Mouse (Mus musculus) cortical plate, adult 2 months (tissue): ENCODE results near the gene Ncoa3. TPM values are rescaled to one million over a fixed set of nuclear protein-coding genes. Genes with fewer than 3 reads are reported as not detected.

Source experiments
- H3K27ac ChIP-seq: fragments of 200-500 bp; 2 replicates; pipeline ENCODE4 v1.5.1; 2012; ENCODE audit warnings: low read length, control low read depth, inconsistent platforms; ENCODE audit not compliant: insufficient read depth
- H3K4me1 ChIP-seq: fragments of 200-500 bp; 2 replicates; pipeline ENCODE4 v1.6.1; 2011; ENCODE audit warnings: low read length; ENCODE audit not compliant: control insufficient read depth, insufficient read depth
- H3K4me3 ChIP-seq: fragments of 200-500 bp; 2 replicates; pipeline ENCODE4 v1.5.1; 2011; ENCODE audit warnings: mild to moderate bottlenecking, low read length, control low read depth; ENCODE audit not compliant: insufficient read depth
- CTCF ChIP-seq: fragments of 200-500 bp; IDR thresholded peaks from 2 replicates; pipeline ENCODE4 v1.5.1; 2011; ENCODE audit warnings: mild to moderate bottlenecking, control low read depth, low read length; ENCODE audit not compliant: insufficient read depth; ENCODE audit errors: extremely low read depth
- POLR2A ChIP-seq: fragments of 200-500 bp; IDR thresholded peaks from 2 replicates; pipeline ENCODE4 v1.6.1; 2011; ENCODE audit warnings: mild to moderate bottlenecking, low read length, control low read depth; ENCODE audit not compliant: insufficient read depth; ENCODE audit errors: extremely low read depth
- polyA plus RNA-seq: library from polyadenylated mRNA; depleted of rRNA; stranded (reverse); fragments of >200 nt; gene quantifications from 2 replicates; pipeline ENCODE4 v1.2.3, GENCODE M21; 2012

The Ncoa3 gene
- polyA plus RNA-seq, 1 experiment = 32.8 TPM

- TF ChIP-seq POLR2A = no peak
- no peak for TF ChIP-seq CTCF
- H3K4me3 ChIP-seq = no peak overlapping the region
These were observed 35.4 kb downstream of the Ncoa3 start for GRCm38 (mm10) chr2:166027834-166028233.

GRCm38 (mm10) chr2:166029232-166029631, 36.8 kb downstream of the Ncoa3 start:
- H3K4me1 ChIP-seq = peaks cover 4% of the 10 kb centered on the region
- H3K4me3 ChIP-seq = no peak overlapping the region
- TF ChIP-seq CTCF (no peak), POLR2A (no peak)
- no peak overlapping the region for H3K27ac ChIP-seq

More at GRCm38 (mm10) chr2:166027834-166028233, 35.4 kb downstream of the Ncoa3 start:
- no peak overlapping the region for H3K27ac ChIP-seq
- peaks cover 4% of the 10 kb centered on the region for H3K4me1 ChIP-seq

- H3K27ac ChIP-seq = peak overlapping the region; percentile 54
- H3K4me3 ChIP-seq = no peak overlapping the region
- H3K4me1 ChIP-seq = peaks cover 5% of the 10 kb centered on the region
These were observed 38.0 kb downstream of the Ncoa3 start for GRCm38 (mm10) chr2:166030256-166030995.

GRCm38 (mm10) chr2:166031120-166031929, 38.9 kb downstream of the Ncoa3 start:
- H3K27ac ChIP-seq = no peak overlapping the region
- H3K4me3 ChIP-seq = no peak overlapping the region
- TF ChIP-seq POLR2A = peak; percentile 38; the same call in 1 of the 2 replicates
- TF ChIP-seq CTCF = no peak
- peaks cover 5% of the 10 kb centered on the region for H3K4me1 ChIP-seq

More at GRCm38 (mm10) chr2:166030256-166030995, 38.0 kb downstream of the Ncoa3 start:
- TF ChIP-seq POLR2A (no peak), CTCF (no peak)

GRCm38 (mm10) chr2:166032628-166033027, 40.2 kb downstream of the Ncoa3 start:
- peaks cover 5% of the 10 kb centered on the region for H3K4me1 ChIP-seq
- TF ChIP-seq CTCF = no peak
- no peak for TF ChIP-seq POLR2A
- no peak overlapping the region for H3K4me3 ChIP-seq
- no peak overlapping the region for H3K27ac ChIP-seq

GRCm38 (mm10) chr2:166034967-166035490, 42.6 kb downstream of the Ncoa3 start:
- Histone ChIP-seq H3K4me1 (peaks cover 5% of the 10 kb centered on the region), H3K27ac (no peak overlapping the region; the same call in 1 of the 2 replicates), H3K4me3 (no peak overlapping the region)
- TF ChIP-seq POLR2A = no peak
- TF ChIP-seq CTCF = no peak

GRCm38 (mm10) chr2:166035725-166036124, 43.3 kb downstream of the Ncoa3 start:
- Histone ChIP-seq H3K4me1 (peaks cover 2% of the 10 kb centered on the region; the same call in 1 of the 2 replicates), H3K4me3 (no peak overlapping the region), H3K27ac (no peak overlapping the region)
- TF ChIP-seq POLR2A (no peak), CTCF (peak; percentile 56)

- H3K4me1 ChIP-seq = peaks cover 2% of the 10 kb centered on the region; the same call in 1 of the 2 replicates
- H3K27ac ChIP-seq = no peak overlapping the region
- TF ChIP-seq POLR2A (no peak), CTCF (no peak)
- no peak overlapping the region for H3K4me3 ChIP-seq
These were observed 47.2 kb downstream of the Ncoa3 start for GRCm38 (mm10) chr2:166039681-166040080.

GRCm38 (mm10) chr2:166042542-166042941, 50.1 kb downstream of the Ncoa3 start:
- H3K4me3 ChIP-seq = no peak overlapping the region
- H3K4me1 ChIP-seq = peaks cover 10% of the 10 kb centered on the region
- H3K27ac ChIP-seq = no peak overlapping the region
- TF ChIP-seq POLR2A = no peak
- no peak for TF ChIP-seq CTCF

GRCm38 (mm10) chr2:166045006-166045405, 52.6 kb downstream of the Ncoa3 start:
- Histone ChIP-seq H3K4me1 (peaks cover 10% of the 10 kb centered on the region), H3K27ac (no peak overlapping the region), H3K4me3 (no peak overlapping the region)
- no peak for TF ChIP-seq POLR2A
- no peak for TF ChIP-seq CTCF
